Mouse (Mus musculus) right cerebral cortex, adult 18-20 months (tissue): Measurements from ENCODE around the gene 1700001K19Rik.
"Not testable (repeated sequence)": the region's sequence is repeated elsewhere in the genome, so short reads cannot be mapped to it uniquely, and the experiment has no call there.

Experiments used
- DNase-seq: peaks from one replicate; pipeline ENCODE4 v3.0.0; 2022; ENCODE audit warnings: mixed read lengths

1700001K19Rik gene

DNA sequence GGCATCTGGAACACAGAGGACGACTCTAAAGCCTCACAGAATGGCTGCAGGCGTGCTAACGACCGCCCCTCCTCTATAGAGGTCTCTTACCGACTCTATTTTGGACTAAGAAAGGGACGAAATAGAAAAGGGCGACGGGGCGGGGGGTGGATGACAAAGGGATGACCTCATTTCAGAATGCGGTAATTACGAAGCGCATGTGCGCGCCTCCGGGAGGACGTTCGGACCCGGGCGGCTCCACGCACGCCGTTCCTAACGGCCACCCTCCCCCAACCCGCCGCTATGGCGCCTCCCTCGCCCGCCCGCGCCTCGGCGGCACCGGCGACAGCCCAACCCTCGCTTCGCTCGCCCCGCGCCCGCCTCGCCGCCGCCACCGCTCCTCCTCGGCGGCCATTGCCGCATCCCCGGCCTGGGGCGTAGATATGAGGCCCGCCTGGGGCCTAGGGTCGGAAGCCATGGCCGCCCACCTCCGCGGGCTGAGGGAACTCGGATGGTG, 13.3 kb upstream of the 1700001K19Rik start:
- DNase-seq: peak; percentile 71

DNA sequence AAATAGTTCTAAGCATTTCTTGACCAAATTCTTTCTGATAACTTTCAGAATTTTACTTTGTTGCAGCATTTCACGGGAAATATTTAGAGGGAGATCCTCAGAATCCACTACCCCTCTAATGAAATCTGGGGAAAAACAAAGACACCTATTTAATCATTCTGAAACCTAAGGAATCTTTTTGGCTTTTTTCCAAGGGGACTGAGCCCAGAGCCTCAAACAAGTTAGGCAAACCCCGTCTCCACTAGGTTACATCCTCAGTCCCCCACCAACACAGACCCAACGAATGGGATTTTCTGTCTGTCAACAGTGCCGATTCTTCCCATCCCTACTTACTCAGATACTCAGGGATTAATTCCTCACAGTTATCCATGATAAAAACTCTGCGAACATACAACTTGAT, 11.0 kb upstream of the 1700001K19Rik start:
- DNase-seq: not testable (repeated sequence)

DNA sequence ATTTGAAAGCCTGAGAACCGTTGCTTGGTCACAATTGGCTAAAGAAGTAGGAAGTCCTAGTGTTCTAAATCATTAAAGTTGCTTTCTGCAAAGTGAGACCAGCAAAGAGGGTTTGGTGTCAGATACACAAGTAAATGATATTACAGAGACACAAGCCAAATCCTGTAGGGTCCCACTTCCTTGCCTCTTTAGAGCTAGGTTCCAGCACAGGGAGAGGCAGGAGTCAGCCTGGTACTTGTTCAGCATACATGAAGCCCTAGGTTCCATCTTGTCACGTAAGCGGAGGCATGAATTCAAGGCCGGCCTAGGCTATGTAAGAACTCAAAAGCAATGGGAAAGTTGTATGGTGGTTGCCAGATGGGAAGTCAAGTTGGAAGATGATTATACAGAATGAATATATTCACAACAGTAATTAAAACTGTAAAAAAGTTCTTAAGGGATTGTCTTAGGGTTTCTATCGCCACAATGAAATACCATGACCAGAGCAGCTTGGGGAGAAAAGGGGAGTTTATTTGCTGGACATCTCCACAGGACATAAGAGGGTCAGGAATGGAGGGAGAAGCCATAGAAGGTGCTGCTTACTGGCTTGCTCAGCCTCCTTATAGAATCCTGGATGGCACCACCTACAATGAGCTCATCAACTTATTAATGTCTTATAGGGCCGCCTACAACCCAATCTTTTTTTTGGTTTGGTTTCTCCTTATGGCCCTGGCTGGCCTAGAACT, 7.7 kb upstream of the 1700001K19Rik start:
- DNase-seq: no peak

DNA sequence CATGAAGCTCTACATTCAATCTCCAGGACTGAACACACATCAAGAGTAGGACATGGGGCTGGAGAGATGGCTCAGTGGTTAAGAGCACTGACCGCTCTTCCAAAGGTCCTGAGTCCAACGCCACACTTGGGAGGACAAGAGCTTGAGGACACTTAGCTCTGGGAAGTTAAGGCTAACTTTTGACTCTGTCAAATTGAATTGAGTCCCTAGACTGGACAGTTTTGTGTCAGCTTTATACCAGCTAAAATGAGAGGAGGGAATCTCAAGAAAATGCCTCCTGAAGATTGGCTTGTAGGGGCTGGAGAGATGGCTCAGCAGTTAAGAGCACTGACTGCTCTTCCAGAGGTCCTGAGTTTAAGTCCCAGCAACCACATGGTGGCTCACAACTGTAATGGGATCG, 6.5 kb upstream of the 1700001K19Rik start:
- not testable (repeated sequence) for DNase-seq

DNA sequence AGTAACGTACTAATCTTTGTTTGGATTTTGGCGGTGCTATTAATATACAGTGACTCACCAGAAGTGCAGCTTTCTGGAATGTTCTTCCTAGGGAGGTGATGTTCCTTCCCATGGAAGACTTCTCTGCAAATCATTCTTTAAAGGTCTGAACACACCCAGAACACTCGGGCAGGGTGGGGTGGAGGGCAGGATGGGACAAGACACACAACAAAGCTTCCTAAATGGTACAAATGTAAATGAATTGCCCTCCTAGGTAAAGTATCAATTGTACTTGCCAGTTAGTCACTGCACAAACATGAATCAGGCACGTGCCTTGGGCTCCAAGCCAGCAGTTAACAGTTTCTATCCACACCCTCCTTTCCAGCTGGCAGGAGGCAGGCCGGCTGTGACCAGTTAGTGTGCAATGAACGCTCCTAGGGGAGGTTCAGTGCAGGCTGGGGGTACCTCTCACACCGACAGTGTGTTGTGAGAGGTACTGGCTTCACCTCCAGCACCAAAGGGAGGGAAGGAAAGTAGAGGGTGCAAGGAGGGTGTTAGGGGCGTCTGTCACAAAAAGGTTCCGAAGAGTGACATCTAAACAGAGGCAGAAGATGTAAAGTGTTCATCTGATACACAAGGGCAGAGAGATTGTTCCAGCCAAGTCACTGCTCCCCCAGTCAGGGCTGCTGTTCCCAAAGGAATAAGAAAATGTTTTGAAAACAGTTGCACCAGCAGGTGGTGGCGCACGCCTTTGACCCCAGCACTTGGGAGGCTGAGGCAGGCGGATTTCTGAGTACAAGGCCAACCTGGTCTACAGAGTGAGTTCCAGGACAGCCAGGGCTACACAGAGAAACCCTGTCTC, 5.7 kb upstream of the 1700001K19Rik start:
- peak; percentile 52 for DNase-seq

DNA sequence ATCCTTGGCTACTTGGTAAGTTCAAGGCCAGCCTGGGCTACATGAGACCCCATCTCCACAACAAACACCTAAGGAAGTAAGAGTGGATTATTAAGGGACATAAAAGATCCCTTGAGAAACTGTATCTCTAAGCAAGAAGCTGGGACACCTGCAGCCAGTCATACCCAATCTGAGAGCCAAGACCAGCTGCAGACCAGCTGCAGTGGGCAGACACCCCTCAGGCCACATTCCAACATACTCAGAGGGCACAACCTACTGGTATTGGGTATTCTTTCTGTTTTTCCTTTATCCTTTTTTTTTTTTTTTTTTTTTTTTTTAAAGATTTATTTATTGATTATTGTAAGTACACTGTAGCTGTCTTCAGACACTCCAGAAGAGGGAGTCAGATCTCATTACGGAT, 1.2 kb upstream of the 1700001K19Rik start:
- no peak for DNase-seq

DNA sequence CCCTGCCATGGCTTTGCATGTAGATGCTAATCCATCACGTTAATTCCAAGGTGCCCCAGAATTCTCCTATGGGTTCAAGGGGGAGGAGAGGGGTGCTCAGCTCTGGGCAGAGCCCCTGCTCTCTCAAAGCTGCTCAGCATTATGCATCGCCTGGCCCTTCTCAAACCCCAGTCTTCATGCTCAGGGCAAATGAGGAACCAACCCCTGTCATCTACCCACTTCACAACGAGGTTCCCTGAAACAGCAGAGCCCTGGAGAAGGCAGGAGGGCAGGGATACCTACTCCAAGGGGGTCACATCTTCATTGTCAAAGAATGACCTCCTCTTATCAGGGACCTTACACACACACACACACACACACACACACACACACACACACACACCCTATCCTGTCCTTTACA, 541 bp downstream of the 1700001K19Rik start:
- no peak for DNase-seq

DNA sequence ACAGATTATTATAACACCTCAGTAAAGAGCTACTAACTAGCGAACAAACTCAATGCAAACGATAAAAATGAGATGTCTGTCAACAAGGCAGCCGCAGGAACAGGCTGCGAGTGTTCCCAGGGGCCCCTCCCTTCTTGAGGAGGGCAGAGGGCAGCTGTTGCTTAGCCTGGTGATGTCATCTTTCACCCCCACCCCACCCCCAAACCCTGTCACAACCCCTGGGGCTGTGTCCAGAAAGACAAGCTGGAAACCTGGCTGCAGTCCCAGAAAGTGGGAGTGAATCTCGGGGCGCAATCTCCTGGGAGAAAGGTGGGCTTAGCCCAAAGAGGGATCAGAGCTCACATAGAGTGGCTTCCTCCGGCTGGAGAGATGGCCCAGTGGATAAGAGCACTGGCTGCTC, 1.2 kb downstream of the 1700001K19Rik start:
- DNase-seq: no peak

DNA sequence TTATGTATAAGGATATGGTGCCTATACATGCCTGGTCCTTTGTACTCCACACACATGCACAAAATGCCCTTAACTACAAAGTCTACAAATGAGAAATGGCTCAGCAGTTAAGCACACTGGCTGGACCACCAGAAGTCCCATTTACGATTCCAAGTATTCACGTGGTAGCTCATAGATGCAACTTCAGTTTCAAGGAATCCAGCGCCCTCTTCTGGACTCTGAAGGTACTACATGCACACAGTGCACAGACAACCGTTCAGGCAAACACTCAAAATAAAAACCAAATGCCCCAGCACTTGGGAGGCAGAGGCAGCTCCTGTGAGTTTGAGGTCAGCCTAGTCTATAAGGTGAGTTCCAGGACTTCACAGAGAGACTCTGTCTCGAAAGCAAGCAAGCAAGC, 8.2 kb downstream of the 1700001K19Rik start:
- DNase-seq: no peak

DNA sequence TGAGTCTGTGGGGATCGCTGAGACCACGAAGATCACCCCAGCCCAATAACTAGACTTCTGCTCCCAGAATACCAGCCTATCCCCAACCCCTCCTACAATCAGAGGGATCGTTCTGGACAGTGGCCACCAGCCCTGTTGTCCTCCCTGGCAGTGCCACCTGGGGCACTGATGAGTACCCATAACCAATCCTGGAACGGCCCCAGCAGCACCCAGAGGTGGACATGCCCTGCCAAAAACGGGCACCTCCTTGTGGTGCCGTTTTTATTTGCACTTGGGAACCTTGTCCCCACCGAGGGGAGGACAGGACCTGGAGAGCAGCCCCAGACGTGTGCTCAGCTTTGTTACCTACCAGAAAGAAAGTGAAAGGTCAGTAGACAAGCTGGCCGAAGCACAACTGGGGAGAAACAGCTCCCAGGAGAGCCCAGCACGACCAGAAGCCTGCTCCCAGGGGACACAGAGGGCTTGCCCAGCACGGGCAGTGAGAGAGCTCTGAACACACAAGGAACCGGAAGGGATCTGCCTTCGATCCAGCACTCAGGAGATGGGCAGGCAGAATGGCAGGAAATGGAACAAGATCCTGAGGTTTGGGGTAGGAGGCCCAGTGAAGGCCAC, 14.8 kb downstream of the 1700001K19Rik start:
- DNase-seq: no peak

DNA sequence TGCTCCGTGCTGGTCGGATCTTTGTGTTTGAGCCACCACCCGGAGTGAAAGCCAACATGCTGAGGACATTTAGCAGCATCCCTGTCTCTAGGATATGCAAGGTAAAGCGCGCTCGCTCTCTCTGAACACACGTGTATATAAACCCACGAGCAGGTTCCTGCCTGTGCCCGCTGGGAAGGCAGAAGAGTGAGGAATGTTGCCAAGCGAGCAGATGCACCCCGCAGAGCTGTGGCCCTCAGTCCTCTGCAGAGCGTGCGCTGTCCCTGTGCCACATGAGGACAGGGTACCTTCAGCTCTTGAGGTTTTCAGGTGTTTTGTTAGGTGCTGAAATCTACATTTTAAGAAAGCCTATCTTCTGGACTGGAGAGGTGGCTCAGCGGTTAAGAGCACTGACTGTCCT, 20.7 kb downstream of the 1700001K19Rik start:
- no peak for DNase-seq

DNA sequence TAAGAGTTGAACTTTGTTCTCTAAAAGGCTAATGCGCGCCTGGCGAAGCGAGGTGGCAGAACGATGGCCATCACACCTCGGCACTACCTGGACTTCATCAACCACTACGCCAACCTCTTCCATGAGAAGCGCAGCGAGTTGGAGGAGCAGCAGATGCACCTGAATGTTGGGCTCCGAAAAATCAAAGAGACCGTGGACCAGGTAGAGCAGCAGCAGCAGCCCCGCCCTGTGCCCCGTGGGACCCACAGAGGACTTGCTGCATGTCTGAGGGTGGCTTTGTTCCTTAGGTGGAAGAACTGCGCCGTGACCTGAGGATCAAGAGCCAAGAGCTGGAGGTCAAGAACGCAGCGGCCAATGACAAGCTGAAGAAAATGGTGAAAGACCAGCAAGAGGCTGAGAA, 31.0 kb downstream of the 1700001K19Rik start:
- no peak for DNase-seq

DNA sequence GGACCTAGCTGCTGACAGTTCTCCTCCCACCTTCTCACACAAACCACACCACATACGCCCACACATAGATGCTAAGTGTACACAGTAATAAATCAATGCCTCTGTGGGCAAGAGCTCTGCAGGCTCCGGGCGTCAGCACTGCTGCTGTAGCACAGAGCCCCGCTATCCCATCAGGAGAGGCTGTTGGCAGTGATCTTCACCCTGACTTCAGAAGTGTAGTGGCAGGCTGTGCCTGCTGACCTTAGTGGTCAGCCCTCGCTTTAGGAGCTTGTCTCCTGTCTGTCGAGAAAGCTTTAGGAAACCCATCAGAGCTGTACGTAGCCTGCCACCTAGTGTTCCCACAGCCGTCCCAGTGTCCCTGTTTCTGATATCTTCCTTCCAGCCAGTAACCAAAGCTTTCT, 32.2 kb downstream of the 1700001K19Rik start:
- DNase-seq: peak; percentile 57

DNA sequence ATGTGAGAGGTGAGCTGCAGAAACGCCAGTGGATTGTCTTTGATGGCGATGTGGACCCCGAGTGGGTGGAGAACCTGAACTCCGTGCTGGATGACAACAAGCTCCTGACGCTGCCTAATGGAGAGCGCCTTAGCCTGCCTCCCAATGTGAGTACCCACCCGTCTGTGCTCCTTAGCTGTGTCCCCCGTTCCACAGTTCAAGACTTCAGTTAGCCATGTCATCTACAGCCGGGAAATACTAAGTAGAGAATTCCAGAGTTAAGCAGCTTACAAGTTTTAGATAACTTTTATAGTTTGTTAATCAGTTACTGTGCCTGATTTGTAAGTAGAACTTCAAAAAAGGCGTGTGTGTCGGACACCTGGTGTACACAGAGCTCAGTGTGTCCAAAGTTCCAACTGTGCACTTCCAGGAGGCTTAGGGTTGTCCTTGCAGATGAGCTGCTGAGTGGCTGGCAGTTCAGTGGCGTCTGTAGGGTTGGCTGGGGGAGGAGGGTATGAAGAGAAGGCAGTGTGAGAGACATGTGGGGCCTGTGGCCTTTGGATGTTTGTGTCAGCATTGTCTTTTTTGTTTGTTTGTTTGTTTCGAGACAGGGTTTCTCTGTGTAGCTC, 44.8 kb downstream of the 1700001K19Rik start:
- no peak for DNase-seq

DNA sequence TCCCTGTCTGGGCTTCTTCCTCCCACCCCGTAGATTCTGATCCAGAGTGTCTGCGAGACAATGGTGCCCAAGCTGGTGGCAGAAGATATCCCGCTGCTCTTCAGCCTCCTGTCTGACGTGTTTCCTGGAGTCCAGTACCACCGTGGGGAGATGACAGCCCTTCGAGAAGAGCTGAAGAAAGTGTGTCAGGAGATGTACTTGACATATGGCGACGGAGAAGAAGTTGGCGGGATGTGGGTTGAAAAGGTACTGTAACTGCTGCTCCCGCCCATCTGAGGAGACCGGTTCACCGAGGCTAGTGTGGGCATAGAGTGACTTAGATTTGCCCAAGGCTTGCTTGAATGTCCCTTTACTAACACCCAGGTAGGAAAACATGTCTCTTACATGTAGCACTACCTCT, 46.1 kb downstream of the 1700001K19Rik start:
- peak; percentile 75 for DNase-seq

DNA sequence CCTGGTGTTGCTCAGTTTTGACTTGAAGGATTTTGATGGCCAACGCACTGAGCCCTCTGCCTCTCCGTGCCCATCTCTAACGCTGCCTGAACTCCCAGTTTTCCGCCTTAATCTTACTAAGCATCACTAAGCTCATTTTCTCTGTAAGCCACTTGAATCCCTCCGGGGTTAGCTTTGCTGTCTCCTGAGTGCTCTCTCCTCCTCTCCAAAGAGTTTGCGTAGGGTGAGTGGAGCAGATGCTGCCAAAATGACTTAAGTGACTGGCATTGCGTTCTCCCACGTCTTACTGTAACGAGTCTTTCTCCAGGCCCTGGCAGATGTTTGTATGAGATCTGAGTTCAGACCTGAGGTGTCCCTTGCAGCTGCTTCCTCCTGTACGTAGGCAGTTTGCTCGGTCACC, 52.4 kb downstream of the 1700001K19Rik start:
- no peak for DNase-seq
